Mouse (Mus musculus) spleen, postnatal 4 days (tissue): Measurements from ENCODE around the gene Ablim1.

ENCODE experiments used
- DNase-seq, 2 experiments: peaks; one replicate each; pipeline ENCODE4 v3.0.0; 2022; ENCODE audit warnings: low spot score in 2 of 2

Ablim1 gene

GRCm38 (mm10) chr19:57188553-57188952 lies 126.2 kb downstream of the Ablim1 start:
- DNase-seq: no peak

- DNase-seq: no peak
Observed at GRCm38 (mm10) chr19:57185021-57185420, 129.7 kb downstream of the Ablim1 start.

GRCm38 (mm10) chr19:57182938-57183720 lies 131.6 kb downstream of the Ablim1 start:
- DNase-seq: no peak

- no peak for DNase-seq
Observed at GRCm38 (mm10) chr19:57181852-57182528, 132.7 kb downstream of the Ablim1 start.

- no peak for DNase-seq
Observed at GRCm38 (mm10) chr19:57181317-57181716, 133.4 kb downstream of the Ablim1 start.

- no peak for DNase-seq
Observed at GRCm38 (mm10) chr19:57180908-57181307, 133.8 kb downstream of the Ablim1 start.

GRCm38 (mm10) chr19:57180333-57180732 lies 134.4 kb downstream of the Ablim1 start:
- no peak for DNase-seq

GRCm38 (mm10) chr19:57179269-57179668 lies 135.4 kb downstream of the Ablim1 start:
- no peak for DNase-seq

GRCm38 (mm10) chr19:57177334-57177733 lies 137.4 kb downstream of the Ablim1 start:
- DNase-seq: no peak

- DNase-seq: no peak
Observed at GRCm38 (mm10) chr19:57175077-57175476, 139.6 kb downstream of the Ablim1 start.

- no peak for DNase-seq
Observed at GRCm38 (mm10) chr19:57174541-57174940, 140.2 kb downstream of the Ablim1 start.

GRCm38 (mm10) chr19:57174045-57174444 lies 140.7 kb downstream of the Ablim1 start:
- DNase-seq: no peak

GRCm38 (mm10) chr19:57172321-57172720 lies 142.4 kb downstream of the Ablim1 start:
- DNase-seq: no peak

GRCm38 (mm10) chr19:57170880-57171279 lies 143.8 kb downstream of the Ablim1 start:
- DNase-seq: no peak

GRCm38 (mm10) chr19:57169485-57169884 lies 145.2 kb downstream of the Ablim1 start:
- DNase-seq: no peak

GRCm38 (mm10) chr19:57167721-57168120 lies 147.0 kb downstream of the Ablim1 start:
- DNase-seq: no peak

- DNase-seq: no peak
Observed at GRCm38 (mm10) chr19:57164882-57165281, 149.8 kb downstream of the Ablim1 start.

GRCm38 (mm10) chr19:57163315-57163714 lies 151.4 kb downstream of the Ablim1 start:
- DNase-seq: no peak

- no peak for DNase-seq
Observed at GRCm38 (mm10) chr19:57161978-57162727, 152.6 kb downstream of the Ablim1 start.

- peak in 1 of 2 experiments; percentile 27 for DNase-seq
Observed at GRCm38 (mm10) chr19:57161010-57161660, 153.6 kb downstream of the Ablim1 start.

- no peak for DNase-seq
Observed at GRCm38 (mm10) chr19:57157731-57158343, 156.9 kb downstream of the Ablim1 start.
